Comparison of ENCODE assay signal across 8 mouse cellular contexts in genomic region chr5:132229644-132230357, GRCm38 (mm10).
DNase-seq lines count a peak whose midpoint lies in the region; ATAC-seq and TF ChIP-seq lines count a peak whose summit lies in the region.

No protein-coding gene starts in this region.

- no peaks in the 10 kb centered on the region for H3K9me3 ChIP-seq in limb, embryonic 11.5 days (ENCODE audit: control insufficient read depth, low read length)
- H3K9me3 ChIP-seq in limb, embryonic 10.5 days (replicated peaks): no peaks in the 10 kb centered on the region
- no peaks in the 10 kb centered on the region for H3K9me3 ChIP-seq in forebrain, embryonic 15.5 days
- no peaks in the 10 kb centered on the region for H3K9me3 ChIP-seq in liver, postnatal 0 days (ENCODE audit: low read length)

- H3K4me1 ChIP-seq in limb, embryonic 11.5 days (ENCODE audit: control insufficient read depth, insufficient read depth, low read length): peaks cover 7% of the 10 kb centered on the region; the same call in 1 of the 2 replicates
- peaks cover 22% of the 10 kb centered on the region for H3K4me1 ChIP-seq in limb, embryonic 10.5 days
- peaks cover 48% of the 10 kb centered on the region for H3K4me1 ChIP-seq in forebrain, embryonic 15.5 days
- peaks cover 3% of the 10 kb centered on the region; the same call in 1 of the 2 replicates for H3K4me1 ChIP-seq in liver, postnatal 0 days (ENCODE audit: insufficient read depth)

- no peak for DNase-seq in limb, embryonic 11.5 days (ENCODE audit: low spot score)
- no peak for DNase-seq in limb, embryonic 10.5 days (ENCODE audit: low spot score)
- peak; percentile 53 to 59 for DNase-seq in heart, postnatal 14 days
- DNase-seq in layer of hippocampus, adult 11-12 months (ENCODE audit: low spot score): peak; percentile 79
- DNase-seq in liver, postnatal 0 days: peak; percentile 37
- peak; percentile 34 for DNase-seq in ovary, postnatal 36 days (ENCODE audit: low spot score)
- DNase-seq in thymus, postnatal 14 days: no peak

- no peak overlapping the region for H3K4me3 ChIP-seq in limb, embryonic 11.5 days (ENCODE audit: low read depth, low read length)
- no peak overlapping the region for H3K4me3 ChIP-seq in limb, embryonic 10.5 days
- H3K4me3 ChIP-seq in forebrain, embryonic 15.5 days: no peak overlapping the region
- no peak overlapping the region for H3K4me3 ChIP-seq in liver, postnatal 0 days (ENCODE audit: low read depth, low read length)

- H3K9ac ChIP-seq in limb, embryonic 11.5 days (ENCODE audit: low read length): no peak overlapping the region
- H3K9ac ChIP-seq in forebrain, embryonic 15.5 days (replicated peaks): no peak overlapping the region
- no peak overlapping the region for H3K9ac ChIP-seq in liver, postnatal 0 days (replicated peaks)

- ATAC-seq in limb, embryonic 11.5 days (ENCODE audit: insufficient number of reproducible peaks, low FRiP score, low TSS enrichment, low read depth): no peak
- peak; percentile 82 for ATAC-seq in forebrain, embryonic 15.5 days (replicated peaks)
- ATAC-seq in liver, postnatal 0 days: peak; percentile 21; the same call in 1 of the 2 replicates

- no peaks in the 10 kb centered on the region for H3K27me3 ChIP-seq in limb, embryonic 11.5 days (ENCODE audit: control insufficient read depth, insufficient read depth, low read length)
- H3K27me3 ChIP-seq in limb, embryonic 10.5 days (ENCODE audit: low read depth, poor library complexity, severe bottlenecking): no peaks in the 10 kb centered on the region
- H3K27me3 ChIP-seq in forebrain, embryonic 15.5 days: no peaks in the 10 kb centered on the region
- H3K27me3 ChIP-seq in liver, postnatal 0 days (ENCODE audit: insufficient read depth, low read length): no peaks in the 10 kb centered on the region

- TF ChIP-seq CTCF in liver, postnatal 0 days (IDR thresholded peaks at IDR 0.05; ENCODE audit: low read depth): no peak

- intact Hi-C loops in heart, postnatal 14 days (cut with DNase I): loop anchor here (2.0 to 10.0 kb wide), 7 partner anchors 205 to 1775 kb away; partner anchors contain the start of gene Auts2

- 37% methylated on average over 8 of the region's 8 CpGs for WGBS in limb, embryonic 11.5 days
- 44% methylated on average over 8 of the region's 8 CpGs for WGBS in limb, embryonic 10.5 days
- 3% methylated on average over 8 of the region's 8 CpGs for WGBS in forebrain, embryonic 15.5 days
- 51% methylated on average over 8 of the region's 8 CpGs for WGBS in liver, postnatal 0 days (ENCODE audit: insufficient replicate concordance)

- H3K27ac ChIP-seq in limb, embryonic 11.5 days (replicated peaks; ENCODE audit: low read depth, low read length): 0 out of 2 replicates have a peak overlapping the region, but pooled peaks have one; percentile 12
- H3K27ac ChIP-seq in limb, embryonic 10.5 days: no peak overlapping the region
- peak overlapping the region; percentile 83 for H3K27ac ChIP-seq in forebrain, embryonic 15.5 days (replicated peaks)
- no peak overlapping the region for H3K27ac ChIP-seq in liver, postnatal 0 days (ENCODE audit: low read depth)

- TF ChIP-seq EP300 in liver, postnatal 0 days (IDR thresholded peaks at IDR 0.05; ENCODE audit: low read depth): no peak

- H3K4me2 ChIP-seq in limb, embryonic 11.5 days (ENCODE audit: low read depth, severe bottlenecking): no peak overlapping the region
- H3K4me2 ChIP-seq in forebrain, embryonic 15.5 days (replicated peaks): peak overlapping the region; percentile 19
- peak overlapping the region; percentile 48 for H3K4me2 ChIP-seq in liver, postnatal 0 days (ENCODE audit: low read depth, low read length)

- no peaks in the 10 kb centered on the region for H3K36me3 ChIP-seq in limb, embryonic 11.5 days (ENCODE audit: control insufficient read depth, insufficient read depth, low read length)
- peaks cover 4% of the 10 kb centered on the region; the same call in 1 of the 2 replicates for H3K36me3 ChIP-seq in limb, embryonic 10.5 days
- H3K36me3 ChIP-seq in forebrain, embryonic 15.5 days: no peaks in the 10 kb centered on the region
- no peaks in the 10 kb centered on the region for H3K36me3 ChIP-seq in liver, postnatal 0 days (replicated peaks; ENCODE audit: insufficient read depth, low read length)

Comparison
In these comparisons a context has a peak if more than half of its experiments do, and no peak if none do; other contexts are left out.
1. H3K27ac ChIP-seq: peak in limb, embryonic 11.5 days (single experiment) and forebrain, embryonic 15.5 days (single experiment); none in limb, embryonic 10.5 days (single experiment) and liver, postnatal 0 days (single experiment).
2. DNase-seq: peak in heart, postnatal 14 days (2 of 2), layer of hippocampus, adult 11-12 months (single experiment), liver, postnatal 0 days (single experiment) and ovary, postnatal 36 days (single experiment); none in limb, embryonic 11.5 days (single experiment), limb, embryonic 10.5 days (single experiment) and thymus, postnatal 14 days (single experiment).